Mouse (Mus musculus) liver, embryonic 12.5 days (tissue): ENCODE results near the gene Slc47a2. TPM values are rescaled to one million over a fixed set of nuclear protein-coding genes. Genes with fewer than 3 reads are reported as not detected.

ENCODE experiments used
- ATAC-seq: fragments of 200-750 bp; cut with Nextera tagmentation; 2 replicates; pipeline ENCODE4 v1.8.0; 2017; ENCODE audit warnings: moderate number of reproducible peaks, mild to moderate bottlenecking, moderate library complexity
- H3K27ac ChIP-seq: fragments of 300-500 bp; sonication (generic); 2 replicates; pipeline ENCODE4 v1.5.1; 2016; ENCODE audit warnings: mild to moderate bottlenecking
- H3K27me3 ChIP-seq: fragments of 300-500 bp; sonication (generic); replicated peaks from 2 replicates; pipeline ENCODE4 v1.6.1; 2016; ENCODE audit warnings: mild to moderate bottlenecking, moderate library complexity
- H3K36me3 ChIP-seq: fragments of 300-500 bp; sonication (generic); 2 replicates; pipeline ENCODE4 v1.6.1; 2016; ENCODE audit warnings: mild to moderate bottlenecking, moderate library complexity
- H3K4me1 ChIP-seq: fragments of 300-500 bp; sonication (generic); 2 replicates; pipeline ENCODE4 v1.6.1; 2016
- H3K4me2 ChIP-seq: fragments of 300-500 bp; sonication (generic); 2 replicates; pipeline ENCODE4 v1.6.1; 2016; ENCODE audit warnings: mild to moderate bottlenecking, moderate library complexity
- H3K4me3 ChIP-seq: fragments of 300-500 bp; sonication (generic); 2 replicates; pipeline ENCODE4 v1.5.1; 2016; ENCODE audit warnings: mild to moderate bottlenecking, moderate library complexity
- H3K9ac ChIP-seq: fragments of 300-500 bp; sonication (generic); 2 replicates; pipeline ENCODE4 v1.6.1; 2016; ENCODE audit warnings: mild to moderate bottlenecking, moderate library complexity
- H3K9me3 ChIP-seq: fragments of 300-500 bp; sonication (generic); replicated peaks from 2 replicates; pipeline ENCODE4 v1.6.1; 2016; ENCODE audit warnings: mild to moderate bottlenecking, moderate library complexity
- WGBS: fragments of 180-500 bp; shearing (Covaris S2); methylation state at CpG from one replicate; pipeline ENCODE4 v1.1.7; 2016; ENCODE audit not compliant: insufficient replicate concordance; 5-methylcytosine and 5-hydroxymethylcytosine counted together
- polyA plus RNA-seq: library from polyadenylated mRNA; unstranded; fragments of >200 nt; fragmentation: Nextera tagmentation; extraction: Ambion mirVana; gene quantifications from 2 replicates; pipeline ENCODE4 v1.2.1, GENCODE M21; 2016

Slc47a2 gene
- polyA plus RNA-seq, 1 experiment from 2014 or later, result not detected

DNA sequence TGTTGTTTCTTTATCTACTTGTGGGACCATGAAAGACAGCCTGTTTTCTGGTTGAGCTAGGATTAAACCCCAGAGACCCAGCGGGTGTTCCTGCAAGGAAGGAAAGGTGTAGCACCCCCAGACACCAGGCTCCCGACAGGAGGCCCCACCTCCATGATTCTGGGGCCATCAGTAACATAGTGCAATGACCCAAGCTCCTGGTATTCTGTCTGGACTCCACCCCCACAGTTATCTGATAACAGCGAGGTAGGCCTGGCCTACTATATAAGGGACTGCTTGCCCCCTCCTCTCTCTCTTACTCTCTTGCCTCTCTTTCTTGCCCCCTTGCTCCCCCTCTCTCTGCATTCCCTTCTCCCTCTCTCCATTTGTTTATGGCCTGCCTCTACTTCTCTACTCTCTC, 42.5 kb downstream of the Slc47a2 start:
- Histone ChIP-seq H3K36me3 (no peaks in the 10 kb centered on the region), H3K9me3 (0 out of 2 replicates have a peak, but pooled peaks cover 2% of the 10 kb centered on the region), H3K4me2 (peak overlapping the region; percentile 58), H3K9ac (0 out of 2 replicates have a peak overlapping the region, but pooled peaks have one; percentile 22), H3K4me1 (peaks cover 15% of the 10 kb centered on the region), H3K27me3 (no peaks in the 10 kb centered on the region), H3K4me3 (0 out of 2 replicates have a peak overlapping the region, but pooled peaks have one; percentile 27), H3K27ac (no peak overlapping the region)
- no peak for ATAC-seq
- 39% methylated on average over 3 of the region's 3 CpGs for WGBS

GRCm38 (mm10) chr11:61297901-61298300, 44.8 kb downstream of the Slc47a2 start:
- no peak overlapping the region for H3K4me3 ChIP-seq
- H3K9ac ChIP-seq, result no peak overlapping the region
- no peaks in the 10 kb centered on the region for H3K27me3 ChIP-seq
- no peaks in the 10 kb centered on the region for H3K36me3 ChIP-seq
- no peaks in the 10 kb centered on the region for H3K9me3 ChIP-seq
- no peak overlapping the region for H3K27ac ChIP-seq
- no peak overlapping the region for H3K4me2 ChIP-seq
- H3K4me1 ChIP-seq, result peaks cover 15% of the 10 kb centered on the region
- ATAC-seq, result no peak
- WGBS, result 61% methylated on average over 2 of the region's 2 CpGs

- no peak for ATAC-seq
- peaks cover 15% of the 10 kb centered on the region for H3K4me1 ChIP-seq
- no peak overlapping the region for H3K27ac ChIP-seq
- no peak overlapping the region for H3K9ac ChIP-seq
- no peaks in the 10 kb centered on the region for H3K36me3 ChIP-seq
- H3K27me3 ChIP-seq, result no peaks in the 10 kb centered on the region
- WGBS, result 72% methylated on average over 2 of the region's 2 CpGs
- H3K4me3 ChIP-seq, result no peak overlapping the region
- no peaks in the 10 kb centered on the region for H3K9me3 ChIP-seq
- H3K4me2 ChIP-seq, result no peak overlapping the region
Observed at GRCm38 (mm10) chr11:61297326-61297725, 45.3 kb downstream of the Slc47a2 start.

DNA sequence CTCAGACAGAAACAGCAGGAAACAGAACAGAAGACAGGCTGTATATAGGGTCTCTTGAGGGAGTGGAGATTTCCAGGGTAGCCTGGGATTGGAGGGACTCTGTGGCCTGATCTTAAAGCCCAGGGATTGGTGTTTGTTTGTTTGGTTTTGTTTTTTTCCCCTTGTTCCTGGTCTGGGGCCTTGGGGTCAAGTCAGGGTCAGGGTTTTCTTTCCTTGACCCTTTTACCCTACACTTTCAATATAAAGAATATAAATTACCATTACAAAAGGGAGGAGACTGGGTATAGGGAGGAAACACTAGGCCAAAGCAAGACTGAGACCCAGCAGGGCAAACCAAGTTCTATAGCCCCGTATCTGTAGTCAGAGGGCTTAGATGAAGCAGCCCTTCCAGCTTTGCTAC, 46.1 kb downstream of the Slc47a2 start:
- no peaks in the 10 kb centered on the region for H3K9me3 ChIP-seq
- peaks cover 15% of the 10 kb centered on the region for H3K4me1 ChIP-seq
- ATAC-seq, result no peak
- no peaks in the 10 kb centered on the region for H3K27me3 ChIP-seq
- H3K9ac ChIP-seq, result no peak overlapping the region
- no peak overlapping the region for H3K27ac ChIP-seq
- no peak overlapping the region for H3K4me3 ChIP-seq
- no peak overlapping the region for H3K4me2 ChIP-seq
- WGBS, result 58% methylated on average over 1 of the region's 1 CpGs
- H3K36me3 ChIP-seq, result no peaks in the 10 kb centered on the region

- no peak for ATAC-seq
Observed at GRCm38 (mm10) chr11:61295556-61295955, 47.1 kb downstream of the Slc47a2 start.

GRCm38 (mm10) chr11:61294431-61294830, 48.2 kb downstream of the Slc47a2 start:
- 55% methylated on average over 3 of the region's 3 CpGs for WGBS
- H3K4me3 ChIP-seq, result no peak overlapping the region

More at GRCm38 (mm10) chr11:61295556-61295955, 47.1 kb downstream of the Slc47a2 start:
- no peak overlapping the region for H3K4me3 ChIP-seq
- H3K36me3 ChIP-seq, result no peaks in the 10 kb centered on the region
- WGBS, result 62% methylated on average over 2 of the region's 2 CpGs
- no peaks in the 10 kb centered on the region for H3K9me3 ChIP-seq
- H3K27me3 ChIP-seq, result no peaks in the 10 kb centered on the region
- peaks cover 8% of the 10 kb centered on the region for H3K4me1 ChIP-seq
- H3K9ac ChIP-seq, result no peak overlapping the region
- H3K27ac ChIP-seq, result no peak overlapping the region
- H3K4me2 ChIP-seq, result no peak overlapping the region

DNA sequence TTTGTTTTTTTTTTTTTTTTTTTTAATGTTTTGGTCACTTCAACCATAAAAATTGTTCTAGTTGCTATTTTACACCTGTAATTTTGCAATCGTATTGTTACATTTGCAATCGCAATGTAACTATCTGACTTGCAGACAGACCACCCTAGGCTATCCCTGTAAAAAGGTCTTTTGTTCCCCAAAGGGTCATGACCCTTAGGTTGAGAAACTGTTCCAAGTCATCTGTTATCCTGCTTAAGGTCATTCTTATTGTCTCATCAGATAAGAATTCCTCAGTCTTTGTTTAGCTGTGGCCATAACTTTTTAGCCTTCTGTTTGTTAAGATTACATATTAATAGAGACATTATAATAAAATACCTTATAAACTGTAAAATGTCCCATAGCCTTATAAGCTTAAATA, 49.4 kb downstream of the Slc47a2 start:
- H3K36me3 ChIP-seq, result no peaks in the 10 kb centered on the region
- no peak overlapping the region for H3K9ac ChIP-seq
- no peak overlapping the region for H3K27ac ChIP-seq
- WGBS, result 80% methylated on average over 2 of the region's 2 CpGs
- H3K27me3 ChIP-seq, result no peaks in the 10 kb centered on the region
- H3K4me1 ChIP-seq, result no peaks in the 10 kb centered on the region
- no peak overlapping the region for H3K4me2 ChIP-seq
- H3K4me3 ChIP-seq, result no peak overlapping the region
- ATAC-seq, result no peak
- H3K9me3 ChIP-seq, result no peaks in the 10 kb centered on the region

More at GRCm38 (mm10) chr11:61294431-61294830, 48.2 kb downstream of the Slc47a2 start:
- Histone ChIP-seq H3K27ac (no peak overlapping the region), H3K27me3 (no peaks in the 10 kb centered on the region), H3K36me3 (no peaks in the 10 kb centered on the region), H3K4me2 (no peak overlapping the region), H3K4me1 (no peaks in the 10 kb centered on the region), H3K9ac (no peak overlapping the region), H3K9me3 (no peaks in the 10 kb centered on the region)
- no peak for ATAC-seq

DNA sequence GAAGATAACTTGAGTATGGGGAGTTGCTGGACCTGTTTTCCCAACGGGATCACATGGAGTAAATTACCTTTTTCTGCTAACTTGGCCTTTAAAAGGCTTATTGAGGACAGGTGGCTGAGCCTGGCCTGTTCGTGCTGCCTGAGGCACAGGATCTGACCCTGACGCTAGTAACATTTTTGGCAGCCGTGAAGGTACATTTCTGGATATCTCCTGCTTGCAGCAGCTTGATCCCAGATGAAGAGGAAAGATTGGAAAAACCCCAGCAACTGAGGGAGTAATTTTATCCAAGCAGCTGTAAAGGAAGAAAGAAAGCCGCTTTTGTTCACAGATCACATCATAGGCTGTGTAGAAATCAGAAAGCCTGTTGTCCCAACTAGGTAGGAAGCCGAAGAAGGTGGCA, 58.3 kb downstream of the Slc47a2 start:
- WGBS, result 65% methylated on average over 6 of the region's 6 CpGs
- H3K4me1 ChIP-seq, result no peaks in the 10 kb centered on the region
- no peak overlapping the region for H3K4me2 ChIP-seq
- no peak overlapping the region for H3K9ac ChIP-seq
- no peak for ATAC-seq
- H3K4me3 ChIP-seq, result no peak overlapping the region
- no peaks in the 10 kb centered on the region for H3K36me3 ChIP-seq
- no peak overlapping the region for H3K27ac ChIP-seq
- H3K9me3 ChIP-seq, result no peaks in the 10 kb centered on the region
- no peaks in the 10 kb centered on the region; the same call in 1 of the 2 replicates for H3K27me3 ChIP-seq

GRCm38 (mm10) chr11:61283414-61284049, 59.1 kb downstream of the Slc47a2 start:
- Histone ChIP-seq H3K27me3 (no peaks in the 10 kb centered on the region; the same call in 1 of the 2 replicates), H3K9ac (no peak overlapping the region), H3K9me3 (no peaks in the 10 kb centered on the region), H3K36me3 (no peaks in the 10 kb centered on the region), H3K27ac (no peak overlapping the region), H3K4me1 (peaks cover 2% of the 10 kb centered on the region; the same call in 1 of the 2 replicates), H3K4me2 (no peak overlapping the region), H3K4me3 (no peak overlapping the region)
- 56% methylated on average over 10 of the region's 10 CpGs for WGBS
- ATAC-seq, result no peak

GRCm38 (mm10) chr11:61278445-61279077, 64.1 kb downstream of the Slc47a2 start:
- Histone ChIP-seq H3K9ac (no peak overlapping the region), H3K9me3 (no peaks in the 10 kb centered on the region), H3K4me2 (no peak overlapping the region), H3K36me3 (no peaks in the 10 kb centered on the region), H3K27ac (no peak overlapping the region), H3K4me1 (peaks cover 27% of the 10 kb centered on the region), H3K4me3 (no peak overlapping the region), H3K27me3 (no peaks in the 10 kb centered on the region)
- 57% methylated on average over 8 of the region's 8 CpGs for WGBS
- ATAC-seq, result no peak

DNA sequence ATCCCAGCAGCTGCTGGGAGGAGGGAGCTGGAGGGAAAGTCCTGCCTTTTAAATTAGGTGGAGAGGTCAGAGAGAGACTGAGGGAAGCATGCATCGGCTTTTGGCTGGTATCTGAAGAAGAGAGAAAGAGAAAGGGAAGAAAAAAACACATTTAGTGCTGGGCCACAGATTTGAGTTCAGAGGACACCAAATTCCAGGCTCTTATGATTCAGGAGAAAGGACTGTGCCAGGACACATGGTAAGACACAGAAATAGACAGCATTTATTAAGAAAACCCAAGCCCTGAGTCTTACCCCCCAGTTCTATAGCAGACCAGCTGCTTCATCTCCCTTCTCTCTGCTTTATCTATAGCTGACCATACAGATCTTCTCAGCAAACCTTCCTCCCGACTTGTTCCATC, 64.7 kb downstream of the Slc47a2 start:
- WGBS, result 38% methylated on average over 2 of the region's 2 CpGs
- Histone ChIP-seq H3K36me3 (no peaks in the 10 kb centered on the region), H3K4me1 (peaks cover 27% of the 10 kb centered on the region), H3K4me2 (no peak overlapping the region), H3K4me3 (no peak overlapping the region), H3K27me3 (no peaks in the 10 kb centered on the region), H3K9ac (no peak overlapping the region), H3K9me3 (no peaks in the 10 kb centered on the region), H3K27ac (no peak overlapping the region)
- no peak for ATAC-seq

DNA sequence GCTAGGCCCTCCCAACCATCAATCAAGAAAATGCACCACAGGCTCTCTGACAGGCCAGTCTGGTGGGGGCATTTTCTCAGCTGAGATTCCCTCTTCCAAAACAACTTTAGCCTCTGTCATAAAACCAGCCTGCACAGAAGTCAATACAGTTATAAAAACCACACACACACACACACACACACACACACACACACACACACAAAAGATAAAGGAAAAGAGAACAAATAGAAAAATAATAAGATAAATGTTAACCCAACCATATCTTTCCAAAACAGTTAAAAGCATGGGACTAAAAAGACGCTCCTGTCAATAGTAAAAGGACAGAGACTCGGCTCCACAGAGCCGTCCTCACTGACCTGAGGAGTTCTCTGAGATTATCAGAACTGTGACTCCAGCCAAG, 66.2 kb downstream of the Slc47a2 start:
- Histone ChIP-seq H3K4me3 (no peak overlapping the region), H3K27me3 (no peaks in the 10 kb centered on the region), H3K4me1 (peaks cover 27% of the 10 kb centered on the region), H3K27ac (no peak overlapping the region), H3K9ac (no peak overlapping the region), H3K36me3 (no peaks in the 10 kb centered on the region), H3K9me3 (no peaks in the 10 kb centered on the region), H3K4me2 (no peak overlapping the region)
- ATAC-seq, result no peak
- WGBS, result 40% methylated on average over 3 of the region's 3 CpGs
